In genomic region chr2:157561165-157561836, GRCm38 (mm10) we compare ENCODE assay signal across 9 mouse cellular contexts. TPM values are rescaled to one million over a fixed set of nuclear protein-coding genes. Genes with fewer than 3 reads are reported as not detected.
DNase-seq lines count a peak whose midpoint lies in the region; ATAC-seq and TF ChIP-seq lines count a peak whose summit lies in the region.
"Had no signal": no experiment of that assay in that cellular context is flagged by ENCODE, and none has a peak within 500 bp of the region (broad histone marks: within the 10 kb centered on the region; RNA-seq: fewer than 3 reads in every experiment).

No protein-coding gene starts in this region.

- WGBS in embryonic facial prominence, embryonic 13.5 days: 45% methylated on average over 27 of the region's 27 CpGs
- 52% methylated on average over 27 of the region's 27 CpGs for WGBS in heart, embryonic 10.5 days
- WGBS in midbrain, embryonic 14.5 days: 44% methylated on average over 27 of the region's 27 CpGs
- 59% methylated on average over 27 of the region's 27 CpGs for WGBS in stomach, embryonic 15.5 days

- H3K9me3 ChIP-seq in embryonic facial prominence, embryonic 13.5 days: peaks cover 55% of the 10 kb centered on the region
- peaks cover 27% of the 10 kb centered on the region for H3K9me3 ChIP-seq in heart, embryonic 10.5 days
- H3K9me3 ChIP-seq in midbrain, embryonic 14.5 days (ENCODE audit: control insufficient read depth, low read length): peaks cover 38% of the 10 kb centered on the region
- H3K9me3 ChIP-seq in stomach, embryonic 15.5 days: no peaks in the 10 kb centered on the region

- ATAC-seq in embryonic facial prominence, embryonic 13.5 days (ENCODE audit: insufficient number of reproducible peaks, insufficient read depth, low FRiP score, low TSS enrichment, low read depth): no peak
- peak; percentile 59 for ATAC-seq in midbrain, embryonic 14.5 days (ENCODE audit: low FRiP score, low TSS enrichment)
- peak; percentile 75 for ATAC-seq in stomach, embryonic 15.5 days (ENCODE audit: insufficient read depth, low FRiP score, low read depth)

- peak overlapping the region; percentile 58 for H3K9ac ChIP-seq in embryonic facial prominence, embryonic 13.5 days
- H3K9ac ChIP-seq in midbrain, embryonic 14.5 days (replicated peaks; ENCODE audit: low read length): peak overlapping the region; percentile 84
- no peak overlapping the region for H3K9ac ChIP-seq in stomach, embryonic 15.5 days

- TF ChIP-seq POLR2A in brain, embryonic 14.5 days (IDR thresholded peaks at IDR 0.05; ENCODE audit: borderline replicate concordance, extremely low read depth, insufficient read depth, insufficient read length, poor library complexity, severe bottlenecking): no peak

- DNase-seq in brain, embryonic 14.5 days (ENCODE audit: low read depth): peak; percentile 96
- peak; percentile 95 for DNase-seq in heart, embryonic 10.5 days (ENCODE audit: low spot score)
- peak; percentile 87 to 89 for DNase-seq in kidney, adult 8-10 months
- DNase-seq in liver: peak; percentile 67
- peak; percentile 90 for DNase-seq in midbrain, embryonic 14.5 days
- DNase-seq in spleen, postnatal 14 days (ENCODE audit: low spot score in 2 of 2): no peak

- H3K4me2 ChIP-seq in embryonic facial prominence, embryonic 13.5 days: peak overlapping the region; percentile 68
- H3K4me2 ChIP-seq in midbrain, embryonic 14.5 days (ENCODE audit: low read length): peak overlapping the region; percentile 68
- H3K4me2 ChIP-seq in stomach, embryonic 15.5 days: peak overlapping the region; percentile 67

- peaks cover 55% of the 10 kb centered on the region for H3K4me1 ChIP-seq in embryonic facial prominence, embryonic 13.5 days
- peaks cover 34% of the 10 kb centered on the region for H3K4me1 ChIP-seq in heart, embryonic 10.5 days
- peaks cover 18% of the 10 kb centered on the region for H3K4me1 ChIP-seq in midbrain, embryonic 14.5 days (ENCODE audit: control insufficient read depth, insufficient read depth, low read length)
- H3K4me1 ChIP-seq in stomach, embryonic 15.5 days: peaks cover 22% of the 10 kb centered on the region

- H3K27me3 ChIP-seq in embryonic facial prominence, embryonic 13.5 days: no peaks in the 10 kb centered on the region
- H3K27me3 ChIP-seq in heart, embryonic 10.5 days (ENCODE audit: insufficient read depth, poor library complexity, severe bottlenecking): no peaks in the 10 kb centered on the region
- H3K27me3 ChIP-seq in midbrain, embryonic 14.5 days (ENCODE audit: control insufficient read depth, insufficient read depth, low read length): no peaks in the 10 kb centered on the region
- no peaks in the 10 kb centered on the region for H3K27me3 ChIP-seq in stomach, embryonic 15.5 days (replicated peaks)

- peak overlapping the region; percentile 54 for H3K4me3 ChIP-seq in embryonic facial prominence, embryonic 13.5 days
- peak overlapping the region; percentile 58 for H3K4me3 ChIP-seq in heart, embryonic 10.5 days
- H3K4me3 ChIP-seq in midbrain, embryonic 14.5 days (replicated peaks; ENCODE audit: low read depth, low read length): peak overlapping the region; percentile 57
- peak overlapping the region; percentile 31 for H3K4me3 ChIP-seq in stomach, embryonic 15.5 days (replicated peaks)
- H3K4me3 ChIP-seq: myocyte had no signal

- H3K36me3 ChIP-seq in embryonic facial prominence, embryonic 13.5 days: peaks cover 75% of the 10 kb centered on the region
- H3K36me3 ChIP-seq in heart, embryonic 10.5 days: peaks cover 75% of the 10 kb centered on the region
- peaks cover 43% of the 10 kb centered on the region for H3K36me3 ChIP-seq in midbrain, embryonic 14.5 days (ENCODE audit: control insufficient read depth, insufficient read depth, low read length)
- H3K36me3 ChIP-seq in stomach, embryonic 15.5 days: peaks cover 39% of the 10 kb centered on the region

- peak overlapping the region; percentile 39 for H3K27ac ChIP-seq in embryonic facial prominence, embryonic 13.5 days
- H3K27ac ChIP-seq in heart, embryonic 10.5 days: no peak overlapping the region; the same call in 1 of the 2 replicates
- H3K27ac ChIP-seq in midbrain, embryonic 14.5 days (replicated peaks; ENCODE audit: low read depth, low read length): peak overlapping the region; percentile 88
- no peak overlapping the region for H3K27ac ChIP-seq in stomach, embryonic 15.5 days

- no peak for TF ChIP-seq CTCF in brain, embryonic 14.5 days (IDR thresholded peaks at IDR 0.05; ENCODE audit: borderline replicate concordance, extremely low read depth, insufficient read depth, insufficient read length)

RNA-seq across cellular contexts. Expression of gene Nnat, which starts 1.4 kb away (rescaled TPM):
- 8,068 and 9,838 TPM in 2 replicates for polyA plus RNA-seq in brain, embryonic 14.5 days (2012; rRNA removed)
- 732 and 923 TPM in 2 replicates for polyA plus RNA-seq in embryonic facial prominence, embryonic 13.5 days (2015; fragmentation: Nextera tagmentation; extraction: Ambion mirVana)
- 253 and 592 TPM in 2 replicates for polyA plus RNA-seq in heart, embryonic 10.5 days (2016; fragmentation: Nextera tagmentation; extraction: Ambion mirVana)
- polyA plus RNA-seq in midbrain, embryonic 14.5 days (2014; fragmentation: Nextera tagmentation; extraction: Ambion mirVana): 7,465 and 9,945 TPM in 2 replicates
- 404 and 410 TPM in 2 replicates for polyA plus RNA-seq in stomach, embryonic 15.5 days (2015; fragmentation: Nextera tagmentation; extraction: Ambion mirVana)

RNA-seq across cellular contexts. Expression of gene Blcap, which starts 9.8 kb away (rescaled TPM):
- 225 and 231 TPM in 2 replicates for polyA plus RNA-seq in brain, embryonic 14.5 days (2012; rRNA removed)
- polyA plus RNA-seq in embryonic facial prominence, embryonic 13.5 days (2015; fragmentation: Nextera tagmentation; extraction: Ambion mirVana): 66.7 and 68.7 TPM in 2 replicates
- 38.3 and 38.6 TPM in 2 replicates for polyA plus RNA-seq in heart, embryonic 10.5 days (2016; fragmentation: Nextera tagmentation; extraction: Ambion mirVana)
- 353 and 397 TPM in 2 replicates for polyA plus RNA-seq in midbrain, embryonic 14.5 days (2014; fragmentation: Nextera tagmentation; extraction: Ambion mirVana)
- polyA plus RNA-seq in stomach, embryonic 15.5 days (2015; fragmentation: Nextera tagmentation; extraction: Ambion mirVana): 40.4 and 44.3 TPM in 2 replicates

Comparison
In these comparisons a context has a peak if more than half of its experiments do, and no peak if none do; other contexts are left out.
1. DNase-seq: peak in brain, embryonic 14.5 days (single experiment), heart, embryonic 10.5 days (single experiment), kidney, adult 8-10 months (2 of 2), liver (single experiment) and midbrain, embryonic 14.5 days (single experiment); none in spleen, postnatal 14 days (0 of 2).
2. H3K27ac ChIP-seq: peak in embryonic facial prominence, embryonic 13.5 days (single experiment) and midbrain, embryonic 14.5 days (single experiment); none in heart, embryonic 10.5 days (single experiment) and stomach, embryonic 15.5 days (single experiment).
3. Peak in every context shown above with its lines, with median percentiles within 50 percentile points of each other: H3K4me2 ChIP-seq and H3K4me3 ChIP-seq.